Mouse (Mus musculus): ENCODE results near the gene Gxylt2. TPM values are rescaled to one million over a fixed set of nuclear protein-coding genes. Genes with fewer than 3 reads are reported as not detected.

Gxylt2 gene
- polyA plus RNA-seq, 1 experiment from 2014 or later = 0.01 TPM

GRCm38 (mm10) chr6:100670880-100671344 is 33.6 kb upstream of the Gxylt2 start, which contains the start of gene Shq1:
TSS of gene Shq1 (minus strand) at chr6:100671157.
- Histone ChIP-seq H3K4me1 (ENCODE audit: insufficient read depth) (0 out of 2 replicates have a peak, but pooled peaks cover 4% of the 10 kb centered on the region), H3K9me3 (ENCODE audit: low read length) (no peaks in the 10 kb centered on the region), H3K4me3 (ENCODE audit: low read depth, low read length) (peak within 1 kb of the TSS; percentile 88), H3K9ac (replicated peaks) (peak within 1 kb of the TSS; percentile 77), H3K36me3 (replicated peaks; ENCODE audit: insufficient read depth, low read length) (no peaks in the 10 kb centered on the region), H3K4me2 (ENCODE audit: low read depth, low read length) (peak within 1 kb of the TSS; percentile 94), H3K27ac (ENCODE audit: low read depth) (peak within 1 kb of the TSS; percentile 73), H3K27me3 (ENCODE audit: insufficient read depth, low read length) (no peaks in the 10 kb centered on the region)
- WGBS (ENCODE audit: insufficient replicate concordance) = under 1% methylated on average over 49 of the region's 49 CpGs
- peak; percentile 31; the same call in 1 of the 2 replicates for TF ChIP-seq CTCF (IDR thresholded peaks at IDR 0.05; ENCODE audit: low read depth)
- TF ChIP-seq EP300 (IDR thresholded peaks at IDR 0.05; ENCODE audit: low read depth) = no peak
- ATAC-seq (peak; percentile 96), DNase-seq (peak; percentile 90)

GRCm38 (mm10) chr6:100671401-100671800 is 33.1 kb upstream of the Gxylt2 start:
- ATAC-seq = no peak
- Histone ChIP-seq H3K4me1 (ENCODE audit: insufficient read depth) (0 out of 2 replicates have a peak, but pooled peaks cover 4% of the 10 kb centered on the region), H3K9ac (replicated peaks) (no peak overlapping the region), H3K36me3 (replicated peaks; ENCODE audit: insufficient read depth, low read length) (no peaks in the 10 kb centered on the region), H3K4me3 (ENCODE audit: low read depth, low read length) (peak overlapping the region; percentile 88), H3K27ac (ENCODE audit: low read depth) (no peak overlapping the region), H3K9me3 (ENCODE audit: low read length) (no peaks in the 10 kb centered on the region), H3K27me3 (ENCODE audit: insufficient read depth, low read length) (no peaks in the 10 kb centered on the region), H3K4me2 (ENCODE audit: low read depth, low read length) (peak overlapping the region; percentile 94)
- no peak for DNase-seq
- no peak for TF ChIP-seq EP300 (IDR thresholded peaks at IDR 0.05; ENCODE audit: low read depth)
- no peak for TF ChIP-seq CTCF (IDR thresholded peaks at IDR 0.05; ENCODE audit: low read depth)
- 10% methylated on average over 7 of the region's 7 CpGs for WGBS (ENCODE audit: insufficient replicate concordance)

GRCm38 (mm10) chr6:100674974-100675373 is 29.6 kb upstream of the Gxylt2 start:
- 18% methylated on average over 6 of the region's 6 CpGs for WGBS (ENCODE audit: insufficient replicate concordance)
- Histone ChIP-seq H3K4me1 (ENCODE audit: insufficient read depth) (no peaks in the 10 kb centered on the region), H3K27me3 (ENCODE audit: insufficient read depth, low read length) (no peaks in the 10 kb centered on the region), H3K4me3 (ENCODE audit: low read depth, low read length) (no peak overlapping the region), H3K4me2 (ENCODE audit: low read depth, low read length) (no peak overlapping the region), H3K27ac (ENCODE audit: low read depth) (no peak overlapping the region), H3K9me3 (ENCODE audit: low read length) (no peaks in the 10 kb centered on the region), H3K9ac (replicated peaks) (no peak overlapping the region), H3K36me3 (replicated peaks; ENCODE audit: insufficient read depth, low read length) (no peaks in the 10 kb centered on the region)
- DNase-seq (no peak), ATAC-seq (no peak)
- TF ChIP-seq CTCF (IDR thresholded peaks at IDR 0.05; ENCODE audit: low read depth) (peak; percentile 70), EP300 (IDR thresholded peaks at IDR 0.05; ENCODE audit: low read depth) (no peak)

- H3K4me1 ChIP-seq (ENCODE audit: insufficient read depth) = no peaks in the 10 kb centered on the region
- no peak overlapping the region for H3K9ac ChIP-seq (replicated peaks)
- no peaks in the 10 kb centered on the region for H3K27me3 ChIP-seq (ENCODE audit: insufficient read depth, low read length)
- no peaks in the 10 kb centered on the region for H3K36me3 ChIP-seq (replicated peaks; ENCODE audit: insufficient read depth, low read length)
- no peak overlapping the region for H3K27ac ChIP-seq (ENCODE audit: low read depth)
- 86% methylated on average over 6 of the region's 7 CpGs for WGBS (ENCODE audit: insufficient replicate concordance)
- H3K4me2 ChIP-seq (ENCODE audit: low read depth, low read length) = no peak overlapping the region
- DNase-seq (no peak), ATAC-seq (no peak)
- TF ChIP-seq EP300 (IDR thresholded peaks at IDR 0.05; ENCODE audit: low read depth) (no peak), CTCF (IDR thresholded peaks at IDR 0.05; ENCODE audit: low read depth) (no peak)
- H3K4me3 ChIP-seq (ENCODE audit: low read depth, low read length) = no peak overlapping the region
- H3K9me3 ChIP-seq (ENCODE audit: low read length) = no peaks in the 10 kb centered on the region
Observed at GRCm38 (mm10) chr6:100676461-100676860, 28.1 kb upstream of the Gxylt2 start.

GRCm38 (mm10) chr6:100678636-100679035 is 25.9 kb upstream of the Gxylt2 start:
- H3K9ac ChIP-seq (replicated peaks) = no peak overlapping the region
- no peak overlapping the region for H3K27ac ChIP-seq (ENCODE audit: low read depth)
- ATAC-seq = no peak
- H3K27me3 ChIP-seq (ENCODE audit: insufficient read depth, low read length) = no peaks in the 10 kb centered on the region
- 89% methylated on average over 2 of the region's 2 CpGs for WGBS (ENCODE audit: insufficient replicate concordance)
- DNase-seq = no peak
- H3K4me1 ChIP-seq (ENCODE audit: insufficient read depth) = no peaks in the 10 kb centered on the region
- no peak for TF ChIP-seq EP300 (IDR thresholded peaks at IDR 0.05; ENCODE audit: low read depth)
- no peak for TF ChIP-seq CTCF (IDR thresholded peaks at IDR 0.05; ENCODE audit: low read depth)
- H3K36me3 ChIP-seq (replicated peaks; ENCODE audit: insufficient read depth, low read length) = no peaks in the 10 kb centered on the region
- H3K4me2 ChIP-seq (ENCODE audit: low read depth, low read length) = no peak overlapping the region
- no peak overlapping the region for H3K4me3 ChIP-seq (ENCODE audit: low read depth, low read length)
- H3K9me3 ChIP-seq (ENCODE audit: low read length) = no peaks in the 10 kb centered on the region

GRCm38 (mm10) chr6:100686341-100686740 is 18.2 kb upstream of the Gxylt2 start:
- Histone ChIP-seq H3K27me3 (ENCODE audit: insufficient read depth, low read length) (no peaks in the 10 kb centered on the region), H3K4me3 (ENCODE audit: low read depth, low read length) (no peak overlapping the region), H3K9me3 (ENCODE audit: low read length) (no peaks in the 10 kb centered on the region), H3K9ac (replicated peaks) (no peak overlapping the region), H3K36me3 (replicated peaks; ENCODE audit: insufficient read depth, low read length) (no peaks in the 10 kb centered on the region), H3K4me1 (ENCODE audit: insufficient read depth) (no peaks in the 10 kb centered on the region), H3K4me2 (ENCODE audit: low read depth, low read length) (no peak overlapping the region), H3K27ac (ENCODE audit: low read depth) (no peak overlapping the region)
- 78% methylated on average over 2 of the region's 2 CpGs for WGBS (ENCODE audit: insufficient replicate concordance)
- DNase-seq = no peak
- ATAC-seq = no peak
- no peak for TF ChIP-seq EP300 (IDR thresholded peaks at IDR 0.05; ENCODE audit: low read depth)
- TF ChIP-seq CTCF (IDR thresholded peaks at IDR 0.05; ENCODE audit: low read depth) = no peak
